Mouse (Mus musculus) bone marrow, adult 2 months (tissue): Measurements from ENCODE around the gene Gm49383. TPM values are rescaled to one million over a fixed set of nuclear protein-coding genes. Genes with fewer than 3 reads are reported as not detected.

Source experiments
- H3K27ac ChIP-seq: fragments of 200-500 bp; 2 replicates; pipeline ENCODE4 v1.5.1; 2012; ENCODE audit warnings: low read depth, mild to moderate bottlenecking, control low read depth, inconsistent platforms, low read length; ENCODE audit not compliant: control insufficient read depth, poor library complexity, insufficient read depth
- H3K4me1 ChIP-seq: fragments of 200-500 bp; 2 replicates; pipeline ENCODE4 v1.6.1; 2011; ENCODE audit warnings: low read length; ENCODE audit not compliant: control insufficient read depth, insufficient read depth
- H3K4me3 ChIP-seq: fragments of 200-500 bp; replicated peaks from 2 replicates; pipeline ENCODE3; 2011; ENCODE audit warnings: mild to moderate bottlenecking, low read depth, low read length, control low read depth; ENCODE audit not compliant: control insufficient read depth
- CTCF ChIP-seq: fragments of 200-500 bp; IDR thresholded peaks from 2 replicates; pipeline ENCODE4 v1.5.1; 2011; ENCODE audit warnings: low read length, control low read depth; ENCODE audit not compliant: control insufficient read depth, insufficient read depth
- POLR2A ChIP-seq: fragments of 200-500 bp; IDR thresholded peaks from 2 replicates; pipeline ENCODE4 v1.6.1; 2011; ENCODE audit warnings: low read depth, mild to moderate bottlenecking, control low read depth, low read length, borderline replicate concordance; ENCODE audit not compliant: control insufficient read depth
- WGBS: fragments of 180-500 bp; shearing (Covaris S2); methylation state at CpG from one replicate; pipeline ENCODE4 v1.1.7; 2018; 5-methylcytosine and 5-hydroxymethylcytosine counted together
- polyA plus RNA-seq: library from polyadenylated mRNA; stranded (reverse); fragments of >200 nt; gene quantifications from 2 replicates; pipeline ENCODE4 v1.2.4, GENCODE M21; 2011; ENCODE audit warnings: low replicate concordance; ENCODE audit not compliant: missing spikeins, insufficient read depth, insufficient read length

Gene Gm49383
- polyA plus RNA-seq, 1 experiment: not detected

GRCm38 (mm10) chr12:69143460-69143859, 53.4 kb downstream of the Gm49383 start:
- no peak overlapping the region for H3K27ac ChIP-seq
- no peaks in the 10 kb centered on the region for H3K4me1 ChIP-seq
- no peak overlapping the region for H3K4me3 ChIP-seq
- TF ChIP-seq CTCF: no peak
- no peak for TF ChIP-seq POLR2A
- WGBS: 87% methylated on average over 6 of the region's 6 CpGs

- no peak for TF ChIP-seq CTCF
- no peak for TF ChIP-seq POLR2A
- Histone ChIP-seq H3K4me3 (no peak overlapping the region), H3K27ac (no peak overlapping the region), H3K4me1 (no peaks in the 10 kb centered on the region)
- 84% methylated on average over 7 of the region's 7 CpGs for WGBS
Observed at GRCm38 (mm10) chr12:69139841-69140240, 57.1 kb downstream of the Gm49383 start.

- 81% methylated on average over 3 of the region's 3 CpGs for WGBS
- TF ChIP-seq CTCF (no peak), POLR2A (no peak)
- H3K4me3 ChIP-seq: no peak overlapping the region
- no peak overlapping the region for H3K27ac ChIP-seq
- H3K4me1 ChIP-seq: no peaks in the 10 kb centered on the region
Observed at GRCm38 (mm10) chr12:69139201-69139600, 57.7 kb downstream of the Gm49383 start.

Other genes with a start within 250 kb of the Gm49383 start
- gene Rps29, start 37.9 kb downstream of the Gm49383 start, polyA plus RNA-seq: 1,025 and 1,436 TPM in 2 replicates
- 14.2 and 17.3 TPM in 2 replicates for gene Lrr1, start 28.3 kb downstream of the Gm49383 start, polyA plus RNA-seq
- 622 and 901 TPM in 2 replicates for gene Rpl36al, start 13.0 kb downstream of the Gm49383 start, polyA plus RNA-seq
- gene Mgat2, start 12.9 kb downstream of the Gm49383 start, polyA plus RNA-seq: 7.5 and 13.2 TPM in 2 replicates
- 2.1 and 3.1 TPM in 2 replicates for gene Dnaaf2, start 1.3 kb upstream of the Gm49383 start, polyA plus RNA-seq
- gene Gm49384, start 7.2 kb upstream of the Gm49383 start, polyA plus RNA-seq: 22.6 and 26.6 TPM in 2 replicates
- 9.1 and 16.1 TPM in 2 replicates for gene Pole2, start 31.1 kb upstream of the Gm49383 start, polyA plus RNA-seq
- gene Klhdc1, start 44.1 kb upstream of the Gm49383 start, polyA plus RNA-seq: 1.9 TPM in 1 of 2 replicates, not detected in the other
- gene Klhdc2, start 99.6 kb upstream of the Gm49383 start, polyA plus RNA-seq: 26.7 and 27.7 TPM in 2 replicates
- gene Nemf, start 160.1 kb upstream of the Gm49383 start, polyA plus RNA-seq: 28.9 and 43.5 TPM in 2 replicates
- gene Arf6, start 175.0 kb upstream of the Gm49383 start, polyA plus RNA-seq: 48.1 and 48.4 TPM in 2 replicates
- gene Gm9887, start 175.4 kb upstream of the Gm49383 start, polyA plus RNA-seq: not detected in 2 replicates